8 mouse cellular contexts compared by ENCODE assay signal in genomic region chr14:58282708-58283290, GRCm38 (mm10).
DNase-seq lines count a peak whose midpoint lies in the region; TF ChIP-seq lines count a peak whose summit lies in the region.

No protein-coding gene starts in this region.

- intact Hi-C loops in left cerebral cortex, adult 2 months (cut with DNase I), result no loop called here
- intact Hi-C loops in left cerebral cortex, postnatal 4 days (cut with DNase I), result no loop called here

- TF ChIP-seq CTCF in left cerebral cortex, adult 2 months (IDR thresholded peaks at IDR 0.05), result no peak

- DNase-seq in adrenal gland, adult (ENCODE audit: inconsistent age in 2 of 2, low spot score in 1 of 2), result peak; percentile 49 to 86
- no peak for DNase-seq in adrenal gland, postnatal 4 days (ENCODE audit: low spot score in 2 of 2)
- no peak for DNase-seq in left cerebral cortex, adult 2 months (ENCODE audit: extremely low spot score in 1 of 2, low spot score in 2 of 2)
- DNase-seq in left cerebral cortex, adult 8-10 months (ENCODE audit: low spot score in 2 of 2), result no peak
- peak; percentile 47 to 65 for DNase-seq in cerebellum, postnatal 10 days
- DNase-seq in left cerebral cortex, postnatal 4 days, result peak; percentile 37
- DNase-seq in urinary bladder, adult 2 months (ENCODE audit: low spot score), result no peak
- no peak for DNase-seq in spleen, postnatal 10 days (ENCODE audit: low spot score in 2 of 2)

- no peak overlapping the region for H3K27ac ChIP-seq in left cerebral cortex, adult 2 months

- peak overlapping the region; percentile 37 for H3K4me3 ChIP-seq in left cerebral cortex, adult 2 months

Comparison
In these comparisons a context has a peak if more than half of its experiments do, and no peak if none do; other contexts are left out.
1. DNase-seq: peak in adrenal gland, adult (2 of 2), cerebellum, postnatal 10 days (2 of 2) and left cerebral cortex, postnatal 4 days (single experiment); none in adrenal gland, postnatal 4 days (0 of 2), left cerebral cortex, adult 2 months (0 of 2), left cerebral cortex, adult 8-10 months (0 of 2), urinary bladder, adult 2 months (single experiment) and spleen, postnatal 10 days (0 of 2).